Mouse (Mus musculus) adrenal gland, postnatal 36 days (tissue): ENCODE measurements around the gene Nkx2-2. TPM values are rescaled to one million over a fixed set of nuclear protein-coding genes. Genes with fewer than 3 reads are reported as not detected.

ENCODE experiments used
- DNase-seq, 2 experiments: peaks; one replicate each; pipeline ENCODE4 v3.0.0; 2021; ENCODE audit warnings: mixed read lengths in 1 of 2
- long read RNA-seq, 2 experiments: library from polyadenylated mRNA; stranded (forward); transcript quantifications; one replicate each; pipeline ENCODE4 v2.0.0; 2021; ENCODE audit warnings: borderline sequencing depth in 2 of 2
- total RNA-seq, 2 experiments: library from RNA; stranded (reverse); gene quantifications; 2 replicates each; pipeline ENCODE4 v1.2.3; 2021

Nkx2-2 gene
- not detected for total RNA-seq
- long read RNA-seq, experiment 1, result 0 reads
- long read RNA-seq, experiment 2, result 0 reads

- DNase-seq, result peak; percentile 23 to 39
Measured at GRCm38 (mm10) chr2:147193271-147194255, at the start of gene Nkx2-2. TSS of gene Nkx2-2 (minus strand) at chr2:147194243.

GRCm38 (mm10) chr2:147235707-147236290, 41.8 kb upstream of the Nkx2-2 start:
- no peak for DNase-seq

- DNase-seq, result no peak
Measured at GRCm38 (mm10) chr2:147231175-147231574, 37.1 kb upstream of the Nkx2-2 start.

- DNase-seq, result no peak
Measured at GRCm38 (mm10) chr2:147205076-147205615, 11.1 kb upstream of the Nkx2-2 start.

GRCm38 (mm10) chr2:147194711-147195615, 920 bp upstream of the Nkx2-2 start:
- peak in 1 of 2 experiments; percentile 12 for DNase-seq

- DNase-seq, result no peak
Measured at GRCm38 (mm10) chr2:147192731-147193130, 1.3 kb downstream of the Nkx2-2 start.

GRCm38 (mm10) chr2:147190316-147191021, 3.6 kb downstream of the Nkx2-2 start:
- no peak for DNase-seq

GRCm38 (mm10) chr2:147189546-147190315, 4.3 kb downstream of the Nkx2-2 start:
- no peak for DNase-seq

- DNase-seq, result no peak
Measured at GRCm38 (mm10) chr2:147188871-147189545, 5.0 kb downstream of the Nkx2-2 start.

- no peak for DNase-seq
Measured at GRCm38 (mm10) chr2:147188074-147188700, 5.9 kb downstream of the Nkx2-2 start.

GRCm38 (mm10) chr2:147187061-147187870, 6.8 kb downstream of the Nkx2-2 start:
- DNase-seq, result no peak

- peak in 1 of 2 experiments; percentile 18 for DNase-seq
Measured at GRCm38 (mm10) chr2:147186261-147186681, 7.8 kb downstream of the Nkx2-2 start.

GRCm38 (mm10) chr2:147185561-147185960, 8.5 kb downstream of the Nkx2-2 start:
- DNase-seq, result no peak

- no peak for DNase-seq
Measured at GRCm38 (mm10) chr2:147184071-147184990, 9.7 kb downstream of the Nkx2-2 start.

- DNase-seq, result no peak
Measured at GRCm38 (mm10) chr2:147183521-147183920, 10.5 kb downstream of the Nkx2-2 start.

- DNase-seq, result no peak
Measured at GRCm38 (mm10) chr2:147182709-147183260, 11.3 kb downstream of the Nkx2-2 start.
